Comparison of ENCODE assay signal across 8 mouse cellular contexts in genomic region chr8:125910365-125911228, GRCm38 (mm10). TPM values are rescaled to one million over a fixed set of nuclear protein-coding genes. Genes with fewer than 3 reads are reported as not detected.
DNase-seq lines count a peak whose midpoint lies in the region; ATAC-seq lines count a peak whose summit lies in the region.

Map3k21 (plus strand) TSS chr8:125910450.

- H3K27me3 ChIP-seq in embryonic facial prominence, embryonic 14.5 days (replicated peaks; ENCODE audit: control insufficient read depth, insufficient read depth, low read length) = peaks cover 55% of the 10 kb centered on the region
- H3K27me3 ChIP-seq in hindbrain, embryonic 10.5 days (ENCODE audit: insufficient read depth, poor library complexity, severe bottlenecking) = peaks cover 79% of the 10 kb centered on the region
- H3K27me3 ChIP-seq in liver, embryonic 16.5 days (ENCODE audit: control insufficient read depth, insufficient read depth, low read depth, low read length) = peaks cover 40% of the 10 kb centered on the region

- peak within 1 kb of the TSS; percentile 57 for H3K4me3 ChIP-seq in embryonic facial prominence, embryonic 14.5 days (ENCODE audit: low read depth, low read length)
- H3K4me3 ChIP-seq in hindbrain, embryonic 10.5 days = peak within 1 kb of the TSS; percentile 60
- H3K4me3 ChIP-seq in liver, embryonic 16.5 days (ENCODE audit: low read depth, low read length) = peak within 1 kb of the TSS; percentile 52

- DNase-seq in adrenal gland, adult (ENCODE audit: inconsistent age in 2 of 2, low spot score in 1 of 2) = peak; percentile 52 to 75
- DNase-seq in adrenal gland, adult 8-10 months = no peak
- peak; percentile 31 for DNase-seq in R1 (ENCODE audit: low read depth, low spot score)
- no peak for DNase-seq in embryonic facial prominence, embryonic 14.5 days (ENCODE audit: low spot score)
- peak; percentile 47 for DNase-seq in hindbrain, embryonic 10.5 days (ENCODE audit: low spot score)
- DNase-seq in retina, postnatal 7 days (ENCODE audit: low read depth, low spot score) = peak; percentile 14

- peak; percentile 28 for ATAC-seq in embryonic facial prominence, embryonic 14.5 days (ENCODE audit: low read depth)
- ATAC-seq in liver, embryonic 16.5 days (ENCODE audit: low read depth) = peak; percentile 28; the same call in 1 of the 2 replicates
- no peak for ATAC-seq in megakaryocyte-erythroid progenitor cell, adult 5-6 weeks (replicated peaks; ENCODE audit: low FRiP score, low TSS enrichment, poor library complexity, severe bottlenecking)

- H3K36me3 ChIP-seq in embryonic facial prominence, embryonic 14.5 days (ENCODE audit: control insufficient read depth, insufficient read depth, low read length) = no peaks in the 10 kb centered on the region
- H3K36me3 ChIP-seq in hindbrain, embryonic 10.5 days = no peaks in the 10 kb centered on the region
- no peaks in the 10 kb centered on the region for H3K36me3 ChIP-seq in liver, embryonic 16.5 days (ENCODE audit: control insufficient read depth, insufficient read depth)

- H3K9ac ChIP-seq in embryonic facial prominence, embryonic 14.5 days (ENCODE audit: low read depth, low read length) = peak within 1 kb of the TSS; percentile 54
- H3K9ac ChIP-seq in liver, embryonic 16.5 days (ENCODE audit: low read depth, low read length) = 0 out of 2 replicates have a peak within 1 kb of the TSS, but pooled peaks have one; percentile 5

- H3K9me3 ChIP-seq in embryonic facial prominence, embryonic 14.5 days (ENCODE audit: control insufficient read depth, low read length) = no peaks in the 10 kb centered on the region
- 0 out of 2 replicates have a peak, but pooled peaks cover 5% of the 10 kb centered on the region for H3K9me3 ChIP-seq in hindbrain, embryonic 10.5 days
- H3K9me3 ChIP-seq in liver, embryonic 16.5 days (replicated peaks; ENCODE audit: control insufficient read depth, low read length) = no peaks in the 10 kb centered on the region

- 0% methylated on average over 47 of the region's 93 CpGs for WGBS in embryonic facial prominence, embryonic 14.5 days
- WGBS in hindbrain, embryonic 10.5 days = under 1% methylated on average over 93 of the region's 93 CpGs
- 2% methylated on average over 91 of the region's 93 CpGs for WGBS in liver, embryonic 16.5 days (ENCODE audit: insufficient replicate concordance)

- peaks cover 4% of the 10 kb centered on the region; the same call in 1 of the 2 replicates for H3K4me1 ChIP-seq in embryonic facial prominence, embryonic 14.5 days (ENCODE audit: control insufficient read depth, insufficient read depth, low read length)
- H3K4me1 ChIP-seq in hindbrain, embryonic 10.5 days (replicated peaks) = peaks cover 19% of the 10 kb centered on the region
- no peaks in the 10 kb centered on the region; the same call in 1 of the 2 replicates for H3K4me1 ChIP-seq in liver, embryonic 16.5 days (ENCODE audit: control insufficient read depth, low read depth, low read length)

- H3K27ac ChIP-seq in embryonic facial prominence, embryonic 14.5 days (replicated peaks; ENCODE audit: low read depth, low read length) = no peak within 1 kb of the TSS
- no peak within 1 kb of the TSS for H3K27ac ChIP-seq in hindbrain, embryonic 10.5 days
- H3K27ac ChIP-seq in liver, embryonic 16.5 days (ENCODE audit: low read length) = no peak within 1 kb of the TSS

- peak within 1 kb of the TSS; percentile 99 for H3K4me2 ChIP-seq in embryonic facial prominence, embryonic 14.5 days (ENCODE audit: low read depth, low read length)
- peak within 1 kb of the TSS; percentile 68 for H3K4me2 ChIP-seq in liver, embryonic 16.5 days (ENCODE audit: low read depth, low read length)

RNA-seq across cellular contexts. Expression of gene Map3k21, which starts in this region (rescaled TPM):
- 1 to 10 TPM; 1.5 to 2.9 (median 1.7) TPM for total RNA-seq in adrenal gland, adult 8-10 months (2022)
- 0.38 and 0.64 TPM in 2 replicates for polyA plus RNA-seq in embryonic facial prominence, embryonic 14.5 days (2014; fragmentation: Nextera tagmentation; extraction: Ambion mirVana)
- 0.02 and 0.03 TPM in 2 replicates for polyA plus RNA-seq in hindbrain, embryonic 10.5 days (2016; fragmentation: Nextera tagmentation; extraction: Ambion mirVana)
- polyA plus RNA-seq in liver, embryonic 16.5 days (2015; fragmentation: Nextera tagmentation; extraction: Ambion mirVana) = 0.08 and 0.21 TPM in 2 replicates
- total RNA-seq in megakaryocyte-erythroid progenitor cell, adult 5-6 weeks (2014; fragmentation: Nextera tagmentation) = not detected in 2 replicates
- not detected in 2 replicates for total RNA-seq in megakaryocyte-erythroid progenitor cell, adult 5-6 weeks (2017)

Comparison
In these comparisons a context has a peak if more than half of its experiments do, and no peak if none do; other contexts are left out.
1. DNase-seq: peak in adrenal gland, adult (2 of 2), R1 (single experiment) and retina, postnatal 7 days (single experiment); none in adrenal gland, adult 8-10 months (single experiment) and embryonic facial prominence, embryonic 14.5 days (single experiment).
2. Peak in ATAC-seq, H3K4me3 ChIP-seq, H3K9ac ChIP-seq and H3K4me2 ChIP-seq in embryonic facial prominence, embryonic 14.5 days; RNA of the gene not detected or under 1 TPM.
3. Peak in DNase-seq and H3K4me3 ChIP-seq in hindbrain, embryonic 10.5 days; RNA of the gene not detected or under 1 TPM.
4. Peak in ATAC-seq, H3K4me3 ChIP-seq, H3K9ac ChIP-seq and H3K4me2 ChIP-seq in liver, embryonic 16.5 days; RNA of the gene not detected or under 1 TPM.
5. Peak in every context shown above with its lines, with median percentiles within 50 percentile points of each other: H3K4me3 ChIP-seq.